Mouse (Mus musculus) thymus, adult 2 months (tissue): ENCODE data around the gene Rgs8.

ENCODE experiments used
- CTCF ChIP-seq: fragments of 200-500 bp; IDR thresholded peaks from 2 replicates; pipeline ENCODE4 v1.5.1; 2012; ENCODE audit warnings: mild to moderate bottlenecking, control low read depth, low read length, moderate library complexity, borderline replicate concordance; ENCODE audit not compliant: control insufficient read depth, poor library complexity, insufficient read depth; ENCODE audit errors: extremely low read depth
- POLR2A ChIP-seq: fragments of 200-500 bp; IDR thresholded peaks from 2 replicates; pipeline ENCODE4 v1.6.1; 2012; ENCODE audit warnings: mild to moderate bottlenecking, low read length, control low read depth, moderate library complexity; ENCODE audit not compliant: control insufficient read depth, poor library complexity, insufficient read depth; ENCODE audit errors: extremely low read depth

DNA sequence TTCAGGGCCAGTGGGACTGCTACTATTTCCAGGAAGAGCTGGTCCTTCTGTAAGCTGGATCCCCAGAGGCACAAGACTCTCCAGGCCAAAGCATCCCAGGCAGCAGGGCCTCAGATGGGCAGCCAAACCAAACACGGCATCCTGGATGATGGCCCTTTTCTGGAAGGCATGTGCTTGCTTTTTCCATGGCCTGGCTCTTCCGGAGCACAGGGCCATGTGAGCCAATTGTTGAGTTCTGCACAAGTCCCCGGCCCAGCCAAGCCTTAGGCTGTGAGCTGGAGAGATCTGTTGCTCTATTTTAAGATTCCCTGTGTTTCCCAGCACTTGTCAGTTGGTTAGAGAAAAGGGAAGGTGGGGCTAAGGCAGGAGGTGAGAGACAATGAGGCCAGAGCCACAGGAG, 77.8 kb downstream of the Rgs8 start:
- TF ChIP-seq POLR2A (no peak), CTCF (no peak)
